Mouse (Mus musculus) small intestine, adult 2 months (tissue): ENCODE data around the gene Gnas. TPM values are rescaled to one million over a fixed set of nuclear protein-coding genes. Genes with fewer than 3 reads are reported as not detected.

Experiments
- H3K27ac ChIP-seq: fragments of 200-500 bp; 2 replicates; pipeline ENCODE4 v1.5.1; 2012; ENCODE audit warnings: low read depth, low read length, control low read depth, inconsistent platforms; ENCODE audit not compliant: insufficient read depth
- H3K27me3 ChIP-seq: fragments of 200-500 bp; 2 replicates; pipeline ENCODE4 v1.6.1; 2012; ENCODE audit warnings: mild to moderate bottlenecking, moderate library complexity, low read length, inconsistent platforms; ENCODE audit not compliant: control insufficient read depth, insufficient read depth
- H3K36me3 ChIP-seq: fragments of 200-500 bp; 2 replicates; pipeline ENCODE4 v1.6.1; 2012; ENCODE audit warnings: mild to moderate bottlenecking, low read length, control low read depth, inconsistent platforms; ENCODE audit not compliant: control insufficient read depth, insufficient read depth
- H3K4me1 ChIP-seq: fragments of 200-500 bp; 2 replicates; pipeline ENCODE4 v1.6.1; 2012; ENCODE audit warnings: low read length, inconsistent platforms, mixed read lengths; ENCODE audit not compliant: control insufficient read depth, insufficient read depth, insufficient read length
- H3K4me3 ChIP-seq: fragments of 200-500 bp; 2 replicates; pipeline ENCODE4 v1.5.1; 2012; ENCODE audit warnings: low read depth, mild to moderate bottlenecking, control low read depth, inconsistent platforms, low read length, moderate library complexity
- CTCF ChIP-seq: fragments of 200-500 bp; IDR thresholded peaks from 2 replicates; pipeline ENCODE4 v1.5.1; 2012; ENCODE audit warnings: low read depth, mild to moderate bottlenecking, control low read depth, inconsistent platforms, low read length, moderate library complexity, mixed read lengths; ENCODE audit not compliant: insufficient replicate concordance, insufficient read length; ENCODE audit errors: extremely low read depth
- POLR2A ChIP-seq: fragments of 200-500 bp; IDR thresholded peaks from 2 replicates; pipeline ENCODE4 v1.6.1; 2012; ENCODE audit warnings: low read depth, mild to moderate bottlenecking, control low read depth, inconsistent platforms, low read length, moderate library complexity
- WGBS: fragments of 180-500 bp; shearing (Covaris S2); methylation state at CpG from one replicate; pipeline ENCODE4 v1.1.7; 2018; 5-methylcytosine and 5-hydroxymethylcytosine counted together
- polyA plus RNA-seq: library from polyadenylated mRNA; depleted of rRNA; stranded (reverse); fragments of >200 nt; gene quantifications from 2 replicates; pipeline ENCODE4 v1.2.3, GENCODE M21; 2012

The Gnas gene
- polyA plus RNA-seq, 1 experiment: 530 TPM

DNA sequence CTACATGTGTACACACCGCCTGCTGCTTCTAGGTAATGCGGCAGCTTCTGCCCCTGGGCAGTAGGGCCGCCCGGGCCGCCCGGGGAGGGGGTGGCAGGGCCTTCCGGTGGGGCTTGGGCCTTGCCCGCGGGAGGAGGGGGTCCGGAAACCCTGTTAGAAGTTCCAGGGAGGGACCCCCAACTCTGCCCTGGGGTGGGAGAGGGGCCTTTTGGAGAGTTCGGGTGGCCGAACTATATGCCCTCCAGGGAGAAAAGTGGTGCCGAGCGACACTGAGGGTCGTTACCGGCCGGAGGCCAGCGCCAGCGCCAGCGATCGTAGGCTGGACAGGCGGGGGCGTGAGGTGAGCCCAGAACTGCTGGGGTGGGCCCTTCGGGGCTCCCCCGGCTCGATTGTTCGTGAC lies 16.1 kb downstream of the Gnas start:
- TF ChIP-seq CTCF (no peak), POLR2A (no peak)
- Histone ChIP-seq H3K27ac (no peak overlapping the region), H3K27me3 (peaks cover 15% of the 10 kb centered on the region), H3K4me3 (no peak overlapping the region), H3K36me3 (no peaks in the 10 kb centered on the region), H3K4me1 (no peaks in the 10 kb centered on the region)
- WGBS: 58% methylated on average over 27 of the region's 27 CpGs

DNA sequence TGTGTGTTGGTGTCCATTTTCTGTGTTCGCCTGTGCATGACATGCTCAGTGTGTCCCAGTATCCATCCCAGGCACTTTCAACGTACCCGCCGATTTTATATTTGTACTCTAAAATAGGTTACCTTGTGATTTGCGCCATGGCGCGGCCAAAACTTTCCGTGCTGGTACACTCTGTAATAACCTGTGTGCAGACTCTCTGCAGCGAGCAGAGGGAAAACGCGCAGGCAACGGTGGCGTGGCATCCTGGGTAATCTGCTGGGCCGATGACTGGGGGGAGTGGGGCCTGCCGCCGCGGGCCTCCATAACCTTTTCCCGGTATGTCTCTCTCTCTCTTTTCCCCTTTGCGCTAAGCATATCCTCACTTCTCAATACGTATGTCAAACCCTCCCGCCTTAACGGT lies 16.5 kb downstream of the Gnas start:
- no peak for TF ChIP-seq CTCF
- TF ChIP-seq POLR2A: no peak
- H3K36me3 ChIP-seq: no peaks in the 10 kb centered on the region
- H3K4me3 ChIP-seq: no peak overlapping the region
- H3K27ac ChIP-seq: no peak overlapping the region
- 53% methylated on average over 22 of the region's 22 CpGs for whole genome bisulfite sequencing
- no peaks in the 10 kb centered on the region for H3K4me1 ChIP-seq
- peaks cover 14% of the 10 kb centered on the region for H3K27me3 ChIP-seq

DNA sequence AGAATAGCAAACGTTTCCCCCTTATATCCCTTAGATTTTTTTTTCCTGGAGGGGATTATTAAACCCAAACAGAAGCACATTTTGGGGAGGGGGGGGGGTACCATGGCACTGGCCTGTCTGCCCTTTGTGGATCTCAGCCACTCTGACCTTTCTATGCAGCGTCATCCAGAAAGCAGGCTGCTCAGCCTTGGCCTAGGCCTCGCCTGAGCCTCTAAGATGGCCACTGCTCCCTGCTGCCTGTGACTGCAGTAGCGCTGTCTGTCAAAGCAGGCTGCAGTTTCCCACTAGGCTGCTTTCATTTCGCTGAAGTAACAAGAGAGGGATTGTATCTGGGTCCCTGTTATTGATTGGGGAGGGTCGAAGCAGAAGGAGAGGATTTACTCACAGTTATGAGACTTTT lies 18.4 kb downstream of the Gnas start:
- no peak for TF ChIP-seq CTCF
- no peak for TF ChIP-seq POLR2A
- WGBS: 67% methylated on average over 6 of the region's 6 CpGs
- H3K4me1 ChIP-seq: no peaks in the 10 kb centered on the region

DNA sequence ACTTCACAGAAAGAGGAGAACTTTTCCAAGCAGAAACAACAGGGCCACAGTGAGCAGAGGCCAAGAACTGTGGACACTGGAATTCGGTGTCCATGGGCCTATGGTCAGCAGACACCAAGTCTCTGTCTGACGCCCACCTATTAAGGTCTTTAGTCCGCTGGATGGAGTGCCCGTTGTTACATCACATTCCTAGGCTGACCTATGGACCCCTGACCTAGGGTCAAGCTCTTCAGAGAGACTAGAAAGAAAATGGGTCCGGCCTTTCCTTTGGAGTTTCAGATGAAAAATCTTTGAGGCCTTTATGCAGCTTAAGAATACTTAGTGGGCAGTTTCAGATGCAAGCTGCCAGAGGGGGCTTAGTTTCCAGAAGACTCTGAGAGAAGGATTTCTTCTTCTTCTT lies 21.5 kb downstream of the Gnas start:
- no peaks in the 10 kb centered on the region for H3K4me1 ChIP-seq
- no peak overlapping the region for H3K27ac ChIP-seq
- no peaks in the 10 kb centered on the region for H3K27me3 ChIP-seq
- no peaks in the 10 kb centered on the region for H3K36me3 ChIP-seq
- TF ChIP-seq CTCF: no peak
- no peak for TF ChIP-seq POLR2A
- WGBS: 38% methylated on average over 5 of the region's 5 CpGs
- H3K4me3 ChIP-seq: no peak overlapping the region

More for the DNA sequence above, 18.4 kb downstream of the Gnas start:
- H3K27me3 ChIP-seq: peaks cover 14% of the 10 kb centered on the region
- no peak overlapping the region for H3K4me3 ChIP-seq
- H3K36me3 ChIP-seq: no peaks in the 10 kb centered on the region
- no peak overlapping the region for H3K27ac ChIP-seq

DNA sequence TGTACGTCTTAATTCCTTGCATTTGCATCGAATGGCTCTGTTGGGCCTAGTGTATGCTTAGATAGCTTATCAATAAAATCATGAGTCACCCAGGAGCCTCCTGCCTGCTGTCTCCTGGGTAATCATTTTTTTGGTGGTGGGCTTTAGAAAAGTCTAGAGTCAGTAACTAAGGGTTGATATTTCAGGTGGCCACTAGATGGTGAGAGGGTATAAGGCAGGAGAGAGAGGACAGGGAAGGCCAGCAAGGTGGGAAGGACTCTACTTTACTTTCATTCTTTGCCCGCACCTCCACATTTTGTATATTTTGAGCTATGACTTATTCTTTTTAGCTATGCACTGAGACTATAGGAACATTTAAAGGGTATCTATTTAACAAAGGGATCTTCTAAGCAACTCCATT lies 23.8 kb downstream of the Gnas start:
- Histone ChIP-seq H3K36me3 (no peaks in the 10 kb centered on the region), H3K27me3 (no peaks in the 10 kb centered on the region), H3K4me3 (no peak overlapping the region), H3K27ac (no peak overlapping the region), H3K4me1 (no peaks in the 10 kb centered on the region)
- TF ChIP-seq CTCF (no peak), POLR2A (no peak)
- WGBS: 52% methylated on average over 3 of the region's 3 CpGs

DNA sequence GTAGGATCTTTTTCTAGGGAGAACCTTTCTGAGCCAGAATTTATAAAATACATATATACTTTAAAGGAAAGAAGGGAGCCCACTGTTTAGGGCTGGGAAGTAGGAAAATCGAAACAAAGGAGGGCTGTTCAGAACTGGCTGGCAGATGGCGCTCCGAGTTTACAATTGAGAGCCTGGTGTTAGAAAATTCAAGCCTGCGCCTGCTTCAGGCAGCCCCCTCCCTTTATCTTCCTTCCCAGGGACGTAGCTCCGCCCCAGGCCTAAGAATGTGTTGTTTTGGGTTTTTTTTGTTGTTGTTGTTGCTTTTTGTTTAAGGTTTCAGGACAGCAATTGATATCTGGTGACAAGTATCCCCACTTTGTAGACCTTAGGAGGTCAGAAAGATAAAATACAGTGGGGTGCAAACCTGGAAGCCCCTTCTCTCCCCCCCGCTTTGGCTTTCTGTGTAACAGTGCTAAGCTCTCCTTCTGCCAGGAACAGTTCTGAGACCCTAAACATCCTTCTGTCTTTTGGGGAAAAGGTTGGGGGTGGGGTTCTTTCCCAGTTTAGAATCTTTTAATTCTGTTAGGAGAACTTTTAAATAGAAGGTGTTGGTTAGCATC lies 26.9 kb downstream of the Gnas start:
- Histone ChIP-seq H3K4me1 (no peaks in the 10 kb centered on the region), H3K36me3 (no peaks in the 10 kb centered on the region), H3K4me3 (no peak overlapping the region), H3K27ac (no peak overlapping the region), H3K27me3 (no peaks in the 10 kb centered on the region)
- 15% methylated on average over 7 of the region's 7 CpGs for WGBS
- TF ChIP-seq POLR2A (no peak), CTCF (peak; percentile 69)

DNA sequence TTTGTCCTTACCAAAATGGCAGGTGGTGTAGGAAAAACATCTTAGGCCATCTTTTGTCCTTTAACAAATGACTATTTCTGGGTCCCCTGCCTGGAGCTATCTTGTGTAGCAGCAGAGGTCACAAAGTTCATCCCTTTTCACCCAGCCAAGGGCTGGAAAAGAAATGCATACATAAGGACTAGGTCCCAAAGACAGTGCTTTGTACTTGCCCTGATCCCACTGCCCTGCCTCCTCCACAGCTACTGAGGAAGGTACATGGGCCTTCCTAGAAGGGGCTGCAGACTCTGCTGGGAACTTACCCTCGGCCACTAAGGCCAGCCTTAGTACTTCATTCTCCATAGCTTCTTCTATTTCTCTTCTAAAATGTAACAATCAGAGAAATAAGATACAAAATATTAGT lies 27.5 kb downstream of the Gnas start:
- no peaks in the 10 kb centered on the region for H3K36me3 ChIP-seq
- H3K4me1 ChIP-seq: no peaks in the 10 kb centered on the region
- H3K27me3 ChIP-seq: no peaks in the 10 kb centered on the region
- no peak overlapping the region for H3K4me3 ChIP-seq
- whole genome bisulfite sequencing: 88% methylated on average over 1 of the region's 1 CpGs
- TF ChIP-seq POLR2A (no peak), CTCF (no peak)
- H3K27ac ChIP-seq: no peak overlapping the region
